Mouse (Mus musculus): Measurements from ENCODE around the gene Hpcal1. TPM values are rescaled to one million over a fixed set of nuclear protein-coding genes. Genes with fewer than 3 reads are reported as not detected.
A peak's percentile ranks its signal among the peaks of the same experiment; 100 is the strongest.

The Hpcal1 gene
- polyA plus RNA-seq, 1 experiment, result 63.4 TPM

DNA sequence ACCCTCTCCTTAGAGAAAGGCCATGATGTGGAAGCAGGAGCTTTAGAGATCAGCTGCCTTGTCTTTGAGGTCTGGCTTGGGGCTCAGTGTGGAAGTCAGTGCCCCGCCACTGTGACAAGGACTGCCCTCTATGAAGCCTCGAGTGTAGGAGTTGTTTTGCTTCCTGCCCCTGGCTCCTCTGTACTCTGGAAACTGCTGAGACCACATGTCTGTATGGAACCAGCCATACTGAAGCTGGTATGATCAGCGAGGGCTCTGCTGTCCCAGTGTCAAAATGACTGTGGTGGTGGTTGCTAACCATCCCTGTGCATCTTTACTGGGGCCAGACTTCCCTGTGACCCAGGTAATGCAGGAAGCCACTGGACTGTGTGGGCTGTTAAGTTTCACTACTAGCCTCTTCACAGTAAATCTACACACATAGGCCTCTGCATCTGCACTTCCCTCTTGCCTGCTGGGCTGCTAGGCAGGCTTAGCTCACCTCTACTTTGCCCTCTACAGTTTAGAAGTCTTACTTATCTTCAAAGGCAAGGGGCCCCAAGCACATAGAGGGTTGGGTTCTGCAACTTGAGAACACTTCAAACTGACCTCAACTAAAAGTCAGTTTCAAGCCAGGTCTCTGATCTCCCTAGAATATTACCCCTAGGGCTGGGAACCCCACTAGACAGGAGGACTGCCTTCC is 33.9 kb downstream of the Hpcal1 start:
- H3K36me3 ChIP-seq (ENCODE audit: control insufficient read depth, insufficient read depth, low read length), result no peaks in the 10 kb centered on the region
- H3K27me3 ChIP-seq (ENCODE audit: control insufficient read depth, insufficient read depth, low read length), result no peaks in the 10 kb centered on the region
- 38% methylated on average over 3 of the region's 3 CpGs for WGBS
- peaks cover 34% of the 10 kb centered on the region for H3K4me1 ChIP-seq (ENCODE audit: control insufficient read depth, insufficient read depth, insufficient read length, low read length)
- TF ChIP-seq CTCF (IDR thresholded peaks at IDR 0.05; ENCODE audit: extremely low read depth, insufficient read length, insufficient replicate concordance, low read depth, low read length) (no peak), POLR2A (IDR thresholded peaks at IDR 0.05; ENCODE audit: low read depth, low read length) (no peak)
- H3K4me3 ChIP-seq (ENCODE audit: low read depth, low read length), result no peak overlapping the region
- peak overlapping the region; percentile 39; the same call in 1 of the 2 replicates for H3K27ac ChIP-seq (ENCODE audit: insufficient read depth, low read depth, low read length)

DNA sequence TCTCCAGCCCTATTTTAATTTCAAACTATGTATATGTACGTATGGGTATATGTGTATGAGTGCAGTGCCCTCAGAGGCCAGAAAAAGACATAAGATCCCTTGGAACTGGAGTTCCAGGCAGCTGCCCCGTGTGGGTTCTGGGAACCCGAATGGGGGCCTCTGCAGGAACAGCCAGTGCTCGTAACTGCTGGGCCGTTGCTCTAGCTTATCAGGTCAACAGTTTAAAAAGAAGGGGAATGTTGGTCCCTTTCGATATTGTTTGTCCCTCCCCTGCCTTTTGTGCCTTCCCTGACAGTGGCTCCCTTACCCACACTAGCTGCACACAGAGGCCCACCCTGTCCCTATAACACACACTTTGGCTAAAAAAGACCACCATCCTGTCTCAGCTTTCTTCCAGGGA is 34.9 kb downstream of the Hpcal1 start:
- H3K4me3 ChIP-seq (ENCODE audit: low read depth, low read length), result no peak overlapping the region
- no peak for TF ChIP-seq CTCF (IDR thresholded peaks at IDR 0.05; ENCODE audit: extremely low read depth, insufficient read length, insufficient replicate concordance, low read depth, low read length)
- TF ChIP-seq POLR2A (IDR thresholded peaks at IDR 0.05; ENCODE audit: low read depth, low read length), result no peak
- no peaks in the 10 kb centered on the region for H3K36me3 ChIP-seq (ENCODE audit: control insufficient read depth, insufficient read depth, low read length)
- WGBS, result 44% methylated on average over 6 of the region's 6 CpGs
- no peak overlapping the region for H3K27ac ChIP-seq (ENCODE audit: insufficient read depth, low read depth, low read length)
- H3K27me3 ChIP-seq (ENCODE audit: control insufficient read depth, insufficient read depth, low read length), result no peaks in the 10 kb centered on the region
- peaks cover 34% of the 10 kb centered on the region for H3K4me1 ChIP-seq (ENCODE audit: control insufficient read depth, insufficient read depth, insufficient read length, low read length)

DNA sequence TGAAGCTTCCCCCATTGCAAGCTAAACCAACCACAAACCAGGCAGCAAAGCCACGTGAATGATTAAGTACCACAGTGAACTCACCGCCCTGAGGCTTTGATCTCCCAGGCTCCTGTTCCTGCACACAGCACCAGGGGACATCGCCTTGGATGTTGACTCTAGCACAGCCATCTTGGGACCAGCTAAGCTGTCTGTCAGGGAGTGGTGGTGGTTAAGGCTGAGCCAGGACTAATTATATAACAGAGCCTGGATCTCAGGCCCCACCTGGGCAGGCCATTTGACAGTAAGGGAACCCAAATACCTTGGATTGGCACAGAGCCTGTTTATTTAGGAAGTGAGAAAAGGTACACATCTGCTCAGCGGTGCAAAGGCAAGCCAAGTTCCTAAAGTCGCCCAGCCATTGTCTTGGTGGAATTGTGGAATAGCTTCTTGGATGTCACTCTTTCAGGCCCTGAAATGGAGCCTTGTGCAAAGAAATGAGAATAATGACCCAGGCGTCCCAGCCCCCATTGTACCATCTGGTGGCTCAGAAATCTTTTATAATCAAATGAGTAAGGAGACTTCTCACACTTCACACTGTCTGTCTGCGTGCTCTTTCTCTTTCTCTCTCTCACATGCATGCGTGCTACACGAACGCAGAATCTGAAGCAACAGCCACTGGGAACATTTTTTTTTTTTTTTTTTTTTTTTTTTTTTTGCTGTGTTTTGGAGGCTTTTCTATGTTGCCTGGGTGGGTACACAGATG is 36.1 kb downstream of the Hpcal1 start:
- Histone ChIP-seq H3K4me1 (ENCODE audit: control insufficient read depth, insufficient read depth, insufficient read length, low read length) (peaks cover 34% of the 10 kb centered on the region), H3K27ac (ENCODE audit: insufficient read depth, low read depth, low read length) (no peak overlapping the region), H3K4me3 (ENCODE audit: low read depth, low read length) (no peak overlapping the region), H3K36me3 (ENCODE audit: control insufficient read depth, insufficient read depth, low read length) (no peaks in the 10 kb centered on the region), H3K27me3 (ENCODE audit: control insufficient read depth, insufficient read depth, low read length) (no peaks in the 10 kb centered on the region)
- 48% methylated on average over 10 of the region's 10 CpGs for WGBS
- TF ChIP-seq POLR2A (IDR thresholded peaks at IDR 0.05; ENCODE audit: low read depth, low read length) (no peak), CTCF (IDR thresholded peaks at IDR 0.05; ENCODE audit: extremely low read depth, insufficient read length, insufficient replicate concordance, low read depth, low read length) (no peak)

DNA sequence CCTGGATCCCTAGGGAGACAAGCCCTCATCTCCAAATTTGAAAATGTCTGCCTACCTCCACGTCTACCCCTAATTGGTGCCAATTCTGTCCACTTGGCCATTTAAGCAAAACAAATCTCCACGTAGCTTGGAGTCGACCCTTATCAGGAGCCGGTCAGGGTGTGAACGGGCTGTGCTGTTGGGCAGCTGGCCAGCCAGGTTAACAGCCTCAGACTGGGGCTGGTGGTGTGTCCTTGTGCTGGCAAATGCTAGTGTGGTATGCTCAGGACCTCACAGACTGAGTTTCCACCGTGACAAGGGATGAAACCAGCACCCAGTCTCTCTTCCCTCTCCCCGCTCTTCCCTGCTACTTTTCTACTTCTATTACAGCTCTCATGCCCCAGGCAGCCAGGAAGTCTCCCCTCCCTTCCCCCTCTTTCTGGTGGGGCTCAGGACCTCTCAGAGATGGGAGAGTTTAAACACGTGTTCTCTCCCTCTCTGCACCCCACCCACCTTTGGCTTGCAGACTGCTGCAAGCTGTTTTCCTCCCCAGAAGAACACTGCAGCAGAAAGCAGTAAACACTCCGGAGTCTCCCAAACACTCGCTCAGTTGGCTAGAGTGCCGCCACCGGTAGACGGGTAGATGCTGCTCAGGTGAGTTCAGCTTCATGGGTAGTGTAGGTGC is 37.2 kb downstream of the Hpcal1 start:
- TF ChIP-seq CTCF (IDR thresholded peaks at IDR 0.05; ENCODE audit: extremely low read depth, insufficient read length, insufficient replicate concordance, low read depth, low read length), result no peak
- Histone ChIP-seq H3K27ac (ENCODE audit: insufficient read depth, low read depth, low read length) (no peak overlapping the region), H3K4me1 (ENCODE audit: control insufficient read depth, insufficient read depth, insufficient read length, low read length) (peaks cover 36% of the 10 kb centered on the region), H3K27me3 (ENCODE audit: control insufficient read depth, insufficient read depth, low read length) (no peaks in the 10 kb centered on the region), H3K36me3 (ENCODE audit: control insufficient read depth, insufficient read depth, low read length) (no peaks in the 10 kb centered on the region), H3K4me3 (ENCODE audit: low read depth, low read length) (no peak overlapping the region)
- WGBS, result 29% methylated on average over 13 of the region's 13 CpGs

DNA sequence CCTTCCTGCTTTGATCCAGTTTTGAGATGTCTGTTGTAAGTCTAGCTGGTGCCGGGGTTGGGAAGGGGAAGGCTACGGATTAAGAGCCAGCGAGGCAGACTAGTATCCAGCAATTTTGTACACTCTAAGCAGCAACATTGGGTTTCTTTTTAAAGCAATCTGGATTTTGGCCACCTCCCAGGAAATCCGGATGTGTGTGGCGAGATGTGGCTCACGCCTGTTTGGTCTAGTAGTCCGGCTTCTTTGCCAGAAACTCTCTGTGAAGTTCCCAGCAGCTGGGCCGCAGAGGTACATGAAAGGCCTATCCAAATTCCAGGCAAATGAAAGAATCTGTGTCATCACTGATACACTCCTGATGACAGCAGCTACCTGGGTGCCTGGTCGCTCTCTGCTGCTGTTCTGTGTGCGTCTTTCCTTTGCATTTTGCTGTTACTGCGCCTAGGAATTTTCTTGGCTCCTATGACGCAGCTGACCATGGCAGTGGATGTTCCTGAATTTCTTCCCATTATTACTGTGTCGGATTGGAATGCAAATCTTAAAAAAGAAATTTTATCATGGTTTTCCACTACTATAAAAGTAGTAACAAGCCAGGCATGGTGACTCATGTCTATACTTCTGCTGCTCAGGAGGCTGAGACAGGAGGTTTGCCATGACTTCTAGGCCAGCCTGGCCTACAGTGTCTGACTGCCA is 38.7 kb downstream of the Hpcal1 start:
- TF ChIP-seq CTCF (IDR thresholded peaks at IDR 0.05; ENCODE audit: extremely low read depth, insufficient read length, insufficient replicate concordance, low read depth, low read length), result no peak
- TF ChIP-seq POLR2A (IDR thresholded peaks at IDR 0.05; ENCODE audit: low read depth, low read length), result no peak
- WGBS, result 82% methylated on average over 13 of the region's 13 CpGs
- Histone ChIP-seq H3K36me3 (ENCODE audit: control insufficient read depth, insufficient read depth, low read length) (no peaks in the 10 kb centered on the region), H3K4me1 (ENCODE audit: control insufficient read depth, insufficient read depth, insufficient read length, low read length) (peaks cover 31% of the 10 kb centered on the region), H3K4me3 (ENCODE audit: low read depth, low read length) (no peak overlapping the region), H3K27me3 (ENCODE audit: control insufficient read depth, insufficient read depth, low read length) (no peaks in the 10 kb centered on the region), H3K27ac (ENCODE audit: insufficient read depth, low read depth, low read length) (no peak overlapping the region)

DNA sequence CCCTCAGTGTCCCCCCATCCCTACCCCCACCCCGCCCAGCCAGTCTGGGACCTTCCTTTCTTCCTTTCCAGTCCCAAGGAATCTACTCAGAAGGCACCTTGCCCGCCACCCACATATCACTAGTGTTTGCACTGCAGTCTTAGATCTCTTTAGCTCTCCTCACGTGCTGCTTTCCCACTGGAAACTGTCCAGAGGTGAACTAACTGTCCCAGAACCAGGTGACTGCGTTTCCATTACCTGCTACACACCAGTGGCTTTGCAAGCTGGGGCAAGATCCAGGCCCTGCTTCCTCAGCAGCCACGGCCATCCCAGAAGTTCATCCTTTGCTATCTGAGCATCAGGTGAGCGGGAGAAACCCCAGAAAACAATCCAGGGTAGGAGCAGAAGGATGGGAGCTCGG is 41.4 kb downstream of the Hpcal1 start:
- no peak overlapping the region for H3K27ac ChIP-seq (ENCODE audit: insufficient read depth, low read depth, low read length)
- H3K27me3 ChIP-seq (ENCODE audit: control insufficient read depth, insufficient read depth, low read length), result no peaks in the 10 kb centered on the region
- H3K4me3 ChIP-seq (ENCODE audit: low read depth, low read length), result no peak overlapping the region
- H3K36me3 ChIP-seq (ENCODE audit: control insufficient read depth, insufficient read depth, low read length), result no peaks in the 10 kb centered on the region
- no peak for TF ChIP-seq CTCF (IDR thresholded peaks at IDR 0.05; ENCODE audit: extremely low read depth, insufficient read length, insufficient replicate concordance, low read depth, low read length)
- no peak for TF ChIP-seq POLR2A (IDR thresholded peaks at IDR 0.05; ENCODE audit: low read depth, low read length)
- WGBS, result 77% methylated on average over 7 of the region's 7 CpGs
- peaks cover 19% of the 10 kb centered on the region for H3K4me1 ChIP-seq (ENCODE audit: control insufficient read depth, insufficient read depth, insufficient read length, low read length)
